Mouse (Mus musculus) CH12F3 (cell line): ENCODE data around the gene Cped1.
"Not testable (repeated sequence)": the region's sequence is repeated elsewhere in the genome, so short reads cannot be mapped to it uniquely, and the experiment has no call there.

Experiments
- in situ Hi-C: fragments of 300-500 bp; cut with MboI; formaldehyde crosslinking; loops from 2 replicates; pipeline ENCODE4 v1.14.3; 2020; ENCODE audit warnings: low sequenced_read_pairs

Cped1 gene

GRCm38 (mm10) chr6:22025584-22026357 lies 40.1 kb downstream of the Cped1 start:
- in situ Hi-C loops, result no loop called here

- in situ Hi-C loops, result no loop called here
Observed at GRCm38 (mm10) chr6:22026358-22026673, 40.6 kb downstream of the Cped1 start.

DNA sequence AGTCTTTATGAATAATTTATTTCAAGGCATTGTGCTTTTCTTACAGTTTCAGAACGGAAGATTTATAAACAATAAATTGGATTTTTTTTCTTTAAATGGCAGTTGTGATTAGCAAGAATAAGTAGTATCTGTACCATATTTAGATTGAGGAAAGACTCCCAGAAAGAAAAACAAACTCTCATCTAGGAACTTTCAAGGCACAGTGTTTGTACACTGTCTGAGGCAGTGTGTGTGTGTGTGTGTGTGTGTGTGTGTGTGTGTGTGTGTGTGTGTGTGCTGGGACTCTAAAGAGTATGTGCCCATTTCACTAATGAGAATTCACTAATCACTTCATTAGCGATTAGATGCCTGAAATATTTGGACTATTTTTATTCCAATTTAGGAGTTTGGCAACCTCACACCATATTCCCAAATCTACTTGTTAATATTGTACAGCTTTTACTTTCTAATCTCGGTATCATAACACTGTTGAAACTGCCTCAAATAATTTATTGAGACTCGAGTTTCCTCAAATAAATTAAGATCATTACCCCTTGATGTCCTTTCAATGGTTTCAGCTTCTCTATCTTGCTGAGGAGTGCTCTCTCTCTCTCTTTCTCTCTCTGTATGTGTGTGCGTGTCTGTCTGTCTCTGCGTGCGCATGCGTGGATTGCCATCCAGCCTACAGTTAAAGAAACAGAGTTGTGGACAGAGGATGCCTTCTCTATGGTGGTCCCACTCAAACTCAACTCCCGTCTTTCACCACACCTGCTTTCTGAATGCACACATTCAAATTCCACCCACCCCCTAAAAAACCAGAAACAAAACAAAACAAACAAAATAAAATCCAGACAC lies 41.3 kb downstream of the Cped1 start:
- in situ Hi-C loops, result no loop called here

DNA sequence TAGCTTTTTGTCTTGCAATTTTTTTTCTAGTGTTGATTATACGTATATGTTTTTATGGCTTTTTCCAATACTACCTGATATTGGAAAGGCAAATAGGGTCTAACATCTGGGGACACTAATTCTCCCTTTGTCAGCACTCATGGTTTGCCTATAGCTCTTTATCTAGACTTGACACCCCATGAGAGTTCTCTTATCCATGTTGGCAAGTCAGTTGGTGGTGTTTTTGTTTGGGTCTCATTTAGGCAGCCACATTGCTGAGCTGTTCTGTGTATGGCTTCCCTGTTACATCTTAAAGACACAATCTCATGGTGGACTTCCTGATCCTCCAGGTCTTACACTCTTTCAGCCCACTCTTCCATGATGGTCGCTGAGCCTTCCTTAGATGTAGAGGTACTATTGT lies 42.1 kb downstream of the Cped1 start:
- in situ Hi-C loops, result no loop called here

DNA sequence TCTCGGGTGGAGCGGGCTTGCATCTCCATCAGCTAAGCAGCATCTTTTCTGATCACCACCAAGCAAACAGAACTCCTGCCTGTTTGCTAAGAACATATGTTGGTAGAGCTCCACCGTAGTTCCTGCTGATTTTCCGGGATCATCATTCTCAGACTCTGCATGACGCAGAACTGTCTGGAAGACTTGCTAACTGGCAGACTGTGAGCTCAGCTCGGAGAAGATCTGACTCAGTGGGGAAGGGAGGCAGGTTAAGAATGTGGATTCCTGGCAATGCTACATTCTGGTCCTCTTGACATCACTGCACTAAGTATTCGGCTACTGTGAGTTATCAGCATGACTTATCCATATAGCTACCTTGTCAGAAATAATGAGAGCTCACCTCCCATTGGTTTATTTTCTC lies 44.7 kb downstream of the Cped1 start:
- in situ Hi-C loops, result no loop called here

DNA sequence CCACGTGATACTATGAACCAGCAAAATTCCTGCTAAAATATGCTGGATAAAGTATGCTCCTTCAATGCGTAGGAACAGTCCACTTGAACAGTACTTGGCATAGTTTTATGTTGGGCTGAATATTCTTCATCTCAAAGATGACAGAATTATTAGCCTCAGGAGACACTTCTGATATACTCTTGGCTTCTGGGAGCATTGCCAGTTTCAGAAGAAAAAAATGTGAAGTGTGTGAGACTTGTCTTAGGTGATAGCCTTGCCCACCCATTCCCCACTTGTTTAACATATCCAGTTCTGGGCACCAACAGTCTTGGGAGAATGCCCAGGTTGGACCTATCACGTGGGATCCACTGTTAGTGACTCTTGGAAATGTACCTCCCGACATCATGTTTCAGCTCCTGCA lies 47.5 kb downstream of the Cped1 start:
- in situ Hi-C loops, result no loop called here

GRCm38 (mm10) chr6:22035408-22035807 lies 49.7 kb downstream of the Cped1 start:
- in situ Hi-C loops, result no loop called here

DNA sequence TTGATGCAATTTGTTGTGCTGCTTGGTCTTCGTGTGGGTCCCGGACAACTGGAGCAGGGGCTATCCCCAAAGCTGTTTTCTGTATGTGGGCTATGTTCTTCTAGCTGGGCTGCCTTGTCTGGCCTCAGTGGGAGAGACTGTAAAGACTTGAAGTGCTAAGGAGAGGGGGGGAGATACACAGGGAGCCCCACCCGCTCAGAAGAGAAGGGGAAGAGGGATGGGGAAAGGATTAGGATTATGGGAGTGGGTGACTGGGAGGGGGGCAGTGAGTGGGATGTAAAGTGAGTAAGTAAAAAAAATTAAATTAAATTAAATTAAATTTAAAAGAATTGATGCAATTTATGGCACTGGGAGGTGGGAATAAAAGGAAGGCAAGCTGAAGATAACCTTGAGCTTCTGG lies 50.2 kb downstream of the Cped1 start:
- in situ Hi-C loops, result no loop called here

DNA sequence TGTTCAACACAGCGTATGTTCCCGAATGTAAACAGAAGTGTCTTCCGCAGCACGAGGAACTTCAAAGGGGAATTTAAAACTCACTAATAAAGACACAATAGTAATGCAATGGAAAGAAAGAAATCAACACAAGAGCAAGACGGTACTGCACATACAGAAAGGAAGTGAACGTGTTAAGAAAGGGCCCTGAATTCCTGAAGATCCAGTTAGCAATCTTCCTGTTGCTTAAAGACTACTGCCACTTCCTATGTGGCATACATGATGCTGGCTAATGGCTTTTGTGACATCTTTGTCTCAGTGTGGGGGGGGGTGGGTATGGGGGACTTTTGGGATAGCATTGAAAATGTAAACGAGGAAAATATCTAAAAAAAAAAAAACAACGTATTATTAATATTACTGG lies 50.7 kb downstream of the Cped1 start:
- in situ Hi-C loops, result no loop called here

GRCm38 (mm10) chr6:22036911-22037310 lies 51.2 kb downstream of the Cped1 start:
- in situ Hi-C loops, result no loop called here

- in situ Hi-C loops, result no loop called here
Observed at GRCm38 (mm10) chr6:22037441-22038050, 51.8 kb downstream of the Cped1 start.

- in situ Hi-C loops, result not testable (repeated sequence)
Observed at GRCm38 (mm10) chr6:22039666-22040065, 54.0 kb downstream of the Cped1 start.

DNA sequence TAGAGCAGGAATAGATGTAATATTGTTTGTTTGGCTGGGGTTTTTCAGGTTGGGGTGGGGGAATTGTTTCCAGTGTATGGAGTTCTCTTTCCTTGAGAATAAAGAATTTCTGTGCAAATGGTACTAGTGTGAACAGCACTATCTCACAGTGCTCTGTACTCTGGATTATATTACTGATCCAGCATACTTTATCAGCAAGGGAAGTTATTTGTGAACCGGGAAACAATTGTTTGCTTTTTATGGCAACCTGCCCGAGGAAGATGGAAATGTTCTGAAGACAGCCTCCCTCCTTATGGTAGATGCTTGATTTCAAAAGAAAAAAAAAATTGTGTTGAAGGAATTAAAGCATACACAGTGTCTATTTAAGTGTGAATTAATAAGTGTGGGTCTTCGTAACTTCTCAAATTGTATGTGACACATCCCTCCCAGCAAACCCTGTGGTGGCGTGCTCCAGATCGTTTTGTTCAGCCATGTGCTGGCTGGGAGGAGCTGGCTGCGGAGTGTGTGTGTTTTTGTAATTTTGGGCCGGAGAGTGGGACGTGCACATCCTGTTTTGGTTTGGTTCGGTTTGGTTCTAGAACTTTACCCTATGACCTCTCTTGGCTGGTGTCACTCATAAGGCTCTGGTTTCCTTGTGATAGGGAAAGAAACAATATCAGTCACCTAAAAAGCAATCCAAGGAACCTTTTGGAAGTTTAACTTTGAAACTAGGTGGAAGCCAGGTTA lies 59.3 kb downstream of the Cped1 start:
- in situ Hi-C loops, result no loop called here

DNA sequence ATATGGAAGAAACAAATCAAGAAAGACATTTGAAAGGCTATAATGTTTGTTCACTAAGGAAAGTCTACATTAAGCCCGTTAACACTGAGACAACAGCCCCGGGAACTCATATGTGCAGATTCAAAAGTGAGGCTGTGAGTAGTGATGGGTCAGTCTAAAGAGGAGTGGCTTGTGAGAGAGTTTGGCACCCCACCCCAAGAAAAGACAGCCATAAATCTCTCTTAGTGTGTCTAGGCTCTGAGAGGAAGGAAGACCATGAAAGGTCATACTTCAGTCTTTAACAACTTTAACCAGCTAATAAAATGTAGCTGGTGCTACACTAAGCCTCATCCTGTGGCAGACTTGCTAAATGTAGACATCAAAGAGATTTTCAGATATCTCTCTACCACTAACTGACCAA lies 61.4 kb downstream of the Cped1 start:
- in situ Hi-C loops, result no loop called here

GRCm38 (mm10) chr6:22049093-22049492 lies 63.4 kb downstream of the Cped1 start:
- in situ Hi-C loops, result no loop called here

GRCm38 (mm10) chr6:22051526-22051925 lies 65.8 kb downstream of the Cped1 start:
- in situ Hi-C loops, result no loop called here

DNA sequence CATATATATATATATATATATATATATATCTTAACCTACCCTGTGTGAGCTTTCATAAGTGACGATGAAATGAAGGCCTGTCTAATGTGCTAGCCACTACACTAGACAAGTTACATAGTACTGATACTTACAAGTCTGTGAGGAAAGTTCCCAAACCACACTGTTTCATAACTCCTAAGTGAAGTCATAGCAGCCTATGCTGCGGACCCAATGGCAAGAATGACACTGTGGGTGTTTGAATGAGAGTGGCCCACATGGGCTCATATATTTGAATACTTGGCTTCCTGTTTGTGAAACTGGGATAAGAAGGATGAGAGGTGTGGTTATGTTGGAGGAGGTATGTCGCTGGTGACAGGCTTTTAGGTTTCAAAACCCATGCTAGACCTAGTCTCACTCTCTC lies 67.3 kb downstream of the Cped1 start:
- in situ Hi-C loops, result no loop called here

DNA sequence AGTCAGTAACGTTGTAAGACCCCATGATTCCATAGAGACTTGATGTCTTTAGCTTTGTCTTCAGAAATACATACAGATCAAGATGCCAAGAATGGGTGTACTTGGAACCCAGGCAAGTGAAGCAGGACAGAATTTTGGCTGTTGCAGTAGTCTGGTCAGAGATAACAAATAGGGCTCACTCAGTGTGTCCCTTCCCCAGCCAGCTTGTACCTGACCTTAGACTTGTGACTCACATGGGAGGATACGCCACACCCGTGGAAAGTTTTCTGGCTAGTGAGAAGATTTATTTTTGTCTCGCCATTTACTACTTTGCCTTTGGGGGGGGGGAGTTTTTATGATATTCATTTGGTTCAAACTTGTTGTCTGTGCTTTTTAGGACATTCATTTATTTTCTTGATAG lies 78.6 kb downstream of the Cped1 start:
- in situ Hi-C loops, result no loop called here

- in situ Hi-C loops, result loop anchor here (10.0 kb wide), 1 partner anchor 276 kb away; no protein-coding TSS in a partner anchor
Observed at GRCm38 (mm10) chr6:22070603-22071322, 85.0 kb downstream of the Cped1 start.

- in situ Hi-C loops, result loop anchor here (10.0 kb wide), 1 partner anchor 277 kb away; no protein-coding TSS in a partner anchor
Observed at GRCm38 (mm10) chr6:22071323-22071840, 85.7 kb downstream of the Cped1 start.
